Mouse (Mus musculus): ENCODE results near the gene Gstt4. TPM values are rescaled to one million over a fixed set of nuclear protein-coding genes. Genes with fewer than 3 reads are reported as not detected.

Gene Gstt4
- polyA plus RNA-seq, 1 experiment, result not detected

DNA sequence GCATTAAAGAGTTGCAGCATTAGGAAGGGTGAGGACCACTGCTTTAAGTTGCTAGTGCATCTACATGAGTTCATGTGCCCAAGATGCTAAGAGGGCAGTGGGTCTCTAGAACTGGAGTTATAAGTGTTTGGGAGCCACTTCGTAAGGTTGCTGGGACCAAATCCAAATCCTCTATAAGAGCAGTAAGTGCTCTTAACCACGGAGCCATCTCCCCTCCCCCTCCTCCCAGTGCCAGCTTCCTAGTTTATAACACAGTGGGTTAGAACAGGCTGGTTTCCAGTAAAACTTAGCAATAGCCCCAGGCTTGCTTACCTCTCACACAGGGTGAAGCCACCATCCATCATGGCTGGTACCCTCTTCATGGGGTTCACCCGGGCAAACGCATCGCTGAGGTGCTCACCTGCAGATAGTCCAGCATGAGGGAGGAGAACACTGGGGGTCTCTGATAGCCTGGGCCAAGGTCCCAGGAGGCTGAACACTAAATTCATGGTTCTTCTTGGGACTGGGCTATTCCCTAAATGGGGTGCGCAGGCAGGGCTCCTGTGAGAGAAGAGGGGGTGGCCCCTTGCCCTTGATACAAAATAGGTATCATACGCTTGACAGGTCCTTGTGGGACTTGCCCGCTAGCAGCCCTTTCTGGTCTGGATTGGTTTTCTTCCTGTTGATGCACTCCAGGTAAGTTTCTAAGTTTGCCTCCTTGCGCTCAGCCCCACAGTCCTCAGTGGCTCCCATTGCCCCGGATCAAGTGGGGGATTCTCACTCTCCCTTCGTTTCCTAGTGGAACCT, 25.4 kb downstream of the Gstt4 start:
- Histone ChIP-seq H3K4me3 (ENCODE audit: extremely low read depth, insufficient read depth, insufficient read length) (no peak overlapping the region), H3K27me3 (ENCODE audit: control insufficient read depth, insufficient read depth, low read length) (no peaks in the 10 kb centered on the region; the same call in 1 of the 2 replicates), H3K4me1 (ENCODE audit: control insufficient read depth, insufficient read depth, insufficient read length) (no peaks in the 10 kb centered on the region; the same call in 1 of the 2 replicates), H3K27ac (ENCODE audit: insufficient read depth, low read length) (no peak overlapping the region), H3K36me3 (ENCODE audit: control insufficient read depth, insufficient read depth, low read length) (no peaks in the 10 kb centered on the region)
- no peak for TF ChIP-seq CTCF (IDR thresholded peaks at IDR 0.05; ENCODE audit: extremely low read depth, insufficient read depth, insufficient read length, insufficient replicate concordance)
- TF ChIP-seq POLR2A (IDR thresholded peaks at IDR 0.05; ENCODE audit: low read depth, low read length), result no peak
- WGBS, result 58% methylated on average over 11 of the region's 11 CpGs
- DNase-seq (ENCODE audit: low read depth in 1 of 2, low spot score in 2 of 2), result no peak

- Histone ChIP-seq H3K4me1 (ENCODE audit: control insufficient read depth, insufficient read depth, insufficient read length) (no peaks in the 10 kb centered on the region; the same call in 1 of the 2 replicates), H3K4me3 (ENCODE audit: extremely low read depth, insufficient read depth, insufficient read length) (no peak overlapping the region), H3K36me3 (ENCODE audit: control insufficient read depth, insufficient read depth, low read length) (no peaks in the 10 kb centered on the region), H3K27ac (ENCODE audit: insufficient read depth, low read length) (no peak overlapping the region), H3K27me3 (ENCODE audit: control insufficient read depth, insufficient read depth, low read length) (no peaks in the 10 kb centered on the region; the same call in 1 of the 2 replicates)
- no peak for DNase-seq (ENCODE audit: low read depth in 1 of 2, low spot score in 2 of 2)
- no peak for TF ChIP-seq POLR2A (IDR thresholded peaks at IDR 0.05; ENCODE audit: low read depth, low read length)
- TF ChIP-seq CTCF (IDR thresholded peaks at IDR 0.05; ENCODE audit: extremely low read depth, insufficient read depth, insufficient read length, insufficient replicate concordance), result no peak
- WGBS, result 48% methylated on average over 3 of the region's 3 CpGs
Observed at GRCm38 (mm10) chr10:75794880-75795279, 27.5 kb downstream of the Gstt4 start.

DNA sequence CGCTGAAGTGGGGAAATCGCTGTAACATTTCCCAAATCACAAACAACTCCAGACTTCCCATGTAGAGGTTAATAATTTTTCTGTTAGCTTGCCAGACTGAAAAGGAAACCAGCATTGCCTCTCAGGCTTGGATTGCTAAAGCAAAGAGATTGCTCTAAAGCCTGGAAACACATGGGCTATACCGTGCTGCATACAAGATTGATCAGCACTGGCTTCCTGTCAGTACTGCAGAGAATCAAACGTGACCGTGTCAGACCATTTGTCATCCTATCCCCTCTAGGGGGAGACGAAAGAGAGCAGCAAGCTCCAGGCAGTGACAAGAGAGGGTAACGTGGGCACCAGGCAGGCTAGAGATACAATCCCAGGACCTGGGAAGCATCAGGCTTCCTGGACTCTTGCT, 31.6 kb downstream of the Gstt4 start:
- WGBS, result 15% methylated on average over 7 of the region's 7 CpGs
- TF ChIP-seq POLR2A (IDR thresholded peaks at IDR 0.05; ENCODE audit: low read depth, low read length) (no peak), CTCF (IDR thresholded peaks at IDR 0.05; ENCODE audit: extremely low read depth, insufficient read depth, insufficient read length, insufficient replicate concordance) (no peak)

GRCm38 (mm10) chr10:75789841-75790240, 32.5 kb downstream of the Gstt4 start:
- DNase-seq (ENCODE audit: low read depth in 1 of 2, low spot score in 2 of 2), result no peak
- TF ChIP-seq POLR2A (IDR thresholded peaks at IDR 0.05; ENCODE audit: low read depth, low read length) (no peak), CTCF (IDR thresholded peaks at IDR 0.05; ENCODE audit: extremely low read depth, insufficient read depth, insufficient read length, insufficient replicate concordance) (no peak)
- Histone ChIP-seq H3K4me1 (ENCODE audit: control insufficient read depth, insufficient read depth, insufficient read length) (no peaks in the 10 kb centered on the region), H3K4me3 (ENCODE audit: extremely low read depth, insufficient read depth, insufficient read length) (no peak overlapping the region), H3K27me3 (ENCODE audit: control insufficient read depth, insufficient read depth, low read length) (no peaks in the 10 kb centered on the region), H3K36me3 (ENCODE audit: control insufficient read depth, insufficient read depth, low read length) (no peaks in the 10 kb centered on the region), H3K27ac (ENCODE audit: insufficient read depth, low read length) (no peak overlapping the region)
- 95% methylated on average over 5 of the region's 5 CpGs for WGBS

More for the DNA sequence above, 31.6 kb downstream of the Gstt4 start:
- Histone ChIP-seq H3K4me3 (ENCODE audit: extremely low read depth, insufficient read depth, insufficient read length) (no peak overlapping the region), H3K27me3 (ENCODE audit: control insufficient read depth, insufficient read depth, low read length) (no peaks in the 10 kb centered on the region), H3K4me1 (ENCODE audit: control insufficient read depth, insufficient read depth, insufficient read length) (no peaks in the 10 kb centered on the region), H3K27ac (ENCODE audit: insufficient read depth, low read length) (no peak overlapping the region), H3K36me3 (ENCODE audit: control insufficient read depth, insufficient read depth, low read length) (no peaks in the 10 kb centered on the region)
- no peak for DNase-seq (ENCODE audit: low read depth in 1 of 2, low spot score in 2 of 2)

GRCm38 (mm10) chr10:75789081-75789735, 33.1 kb downstream of the Gstt4 start:
- no peaks in the 10 kb centered on the region for H3K27me3 ChIP-seq (ENCODE audit: control insufficient read depth, insufficient read depth, low read length)

DNA sequence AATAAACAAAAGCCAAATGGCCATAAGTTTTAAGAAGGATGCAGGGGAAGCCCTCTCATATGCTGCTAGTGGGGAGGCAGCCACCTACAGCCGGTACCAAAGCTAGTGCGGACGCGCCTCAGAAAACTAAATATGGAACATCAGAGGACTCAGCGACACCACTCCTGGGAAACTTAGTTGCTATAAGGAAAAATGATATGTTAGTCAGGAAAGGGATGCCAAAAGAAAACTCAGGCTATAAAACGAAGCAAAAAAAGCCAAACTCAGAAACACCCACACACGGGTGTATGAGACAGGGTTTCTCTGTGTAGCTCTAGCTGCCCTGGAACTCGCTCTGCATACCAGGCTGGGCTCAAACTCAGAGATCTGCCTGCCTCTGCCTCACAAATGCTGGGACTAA, 34.1 kb downstream of the Gstt4 start:
- Histone ChIP-seq H3K27ac (ENCODE audit: insufficient read depth, low read length) (no peak overlapping the region), H3K4me1 (ENCODE audit: control insufficient read depth, insufficient read depth, insufficient read length) (no peaks in the 10 kb centered on the region), H3K27me3 (ENCODE audit: control insufficient read depth, insufficient read depth, low read length) (no peaks in the 10 kb centered on the region), H3K4me3 (ENCODE audit: extremely low read depth, insufficient read depth, insufficient read length) (no peak overlapping the region), H3K36me3 (ENCODE audit: control insufficient read depth, insufficient read depth, low read length) (no peaks in the 10 kb centered on the region)
- WGBS, result 91% methylated on average over 8 of the region's 8 CpGs
- no peak for DNase-seq (ENCODE audit: low read depth in 1 of 2, low spot score in 2 of 2)
- TF ChIP-seq POLR2A (IDR thresholded peaks at IDR 0.05; ENCODE audit: low read depth, low read length) (no peak), CTCF (IDR thresholded peaks at IDR 0.05; ENCODE audit: extremely low read depth, insufficient read depth, insufficient read length, insufficient replicate concordance) (no peak)

More at GRCm38 (mm10) chr10:75789081-75789735, 33.1 kb downstream of the Gstt4 start:
- 85% methylated on average over 6 of the region's 6 CpGs for WGBS
- H3K36me3 ChIP-seq (ENCODE audit: control insufficient read depth, insufficient read depth, low read length), result no peaks in the 10 kb centered on the region
- TF ChIP-seq POLR2A (IDR thresholded peaks at IDR 0.05; ENCODE audit: low read depth, low read length), result no peak
- TF ChIP-seq CTCF (IDR thresholded peaks at IDR 0.05; ENCODE audit: extremely low read depth, insufficient read depth, insufficient read length, insufficient replicate concordance), result no peak
- DNase-seq (ENCODE audit: low read depth in 1 of 2, low spot score in 2 of 2), result no peak
- no peak overlapping the region for H3K4me3 ChIP-seq (ENCODE audit: extremely low read depth, insufficient read depth, insufficient read length)
- H3K27ac ChIP-seq (ENCODE audit: insufficient read depth, low read length), result no peak overlapping the region
- no peaks in the 10 kb centered on the region for H3K4me1 ChIP-seq (ENCODE audit: control insufficient read depth, insufficient read depth, insufficient read length)
